38 mouse cellular contexts compared by ENCODE assay signal in the genomic region with DNA sequence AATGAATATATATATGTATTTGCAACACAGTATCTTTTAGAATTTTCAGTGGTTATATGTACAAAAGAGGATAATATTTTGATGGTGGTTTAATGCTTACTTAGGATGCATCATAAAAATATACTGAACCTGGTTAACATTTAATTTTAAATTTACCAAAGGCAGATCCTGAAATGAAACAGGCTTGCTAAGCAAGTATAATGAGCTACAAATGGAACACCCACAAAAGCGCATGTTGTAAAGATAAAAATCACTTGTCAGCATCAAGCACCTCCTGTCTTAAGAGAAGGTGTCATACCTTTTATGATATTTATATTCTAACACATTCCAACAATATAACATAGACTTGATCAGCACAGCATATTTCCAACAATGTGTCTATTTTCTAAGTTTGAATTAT. TPM values are rescaled to one million over a fixed set of nuclear protein-coding genes. Genes with fewer than 3 reads are reported as not detected.
"Had no signal": no experiment of that assay in that cellular context is flagged by ENCODE, and none has a peak within 500 bp of the region (broad histone marks: within the 10 kb centered on the region; RNA-seq: fewer than 3 reads in every experiment).

No protein-coding gene starts in this region.

- H3K27me3 ChIP-seq: heart, embryonic 12.5 days; heart, embryonic 13.5 days; heart, embryonic 15.5 days; hindbrain, embryonic 12.5 days; hindbrain, embryonic 13.5 days; hindbrain, embryonic 15.5 days; intestine, embryonic 15.5 days; kidney, embryonic 15.5 days had no signal

- H3K4me3 ChIP-seq: heart, embryonic 10.5 days; heart, embryonic 12.5 days; heart, embryonic 13.5 days; heart, embryonic 15.5 days; hindbrain, embryonic 10.5 days; hindbrain, embryonic 12.5 days; hindbrain, embryonic 13.5 days; hindbrain, embryonic 15.5 days; intestine, embryonic 15.5 days; kidney, embryonic 15.5 days; layer of hippocampus, adult 2 months; left cerebral cortex, adult 2 months had no signal

- H3K9me3 ChIP-seq: heart, embryonic 10.5 days; heart, embryonic 12.5 days; heart, embryonic 13.5 days; heart, embryonic 15.5 days; hindbrain, embryonic 10.5 days; hindbrain, embryonic 12.5 days; hindbrain, embryonic 13.5 days; hindbrain, embryonic 15.5 days; intestine, embryonic 15.5 days; kidney, embryonic 15.5 days had no signal

- H3K27ac ChIP-seq: heart, embryonic 10.5 days; heart, embryonic 13.5 days; heart, embryonic 15.5 days; hindbrain, embryonic 10.5 days; hindbrain, embryonic 12.5 days; hindbrain, embryonic 13.5 days; hindbrain, embryonic 14.5 days; hindbrain, embryonic 15.5 days; hindbrain, postnatal 0 days; intestine, embryonic 15.5 days; kidney, embryonic 15.5 days; kidney, postnatal 0 days; layer of hippocampus, adult 2 months; left cerebral cortex, adult 2 months had no signal

- ATAC-seq: hindbrain, postnatal 0 days; inflammation-experienced regulatory T-cells, adult 6 months; intestine, embryonic 15.5 days; intestine, embryonic 16.5 days; intestine, postnatal 0 days had no signal

- H3K4me1 ChIP-seq: heart, embryonic 10.5 days; hindbrain, embryonic 15.5 days; intestine, embryonic 15.5 days; kidney, embryonic 15.5 days had no signal

- H3K9ac ChIP-seq: heart, embryonic 12.5 days; heart, embryonic 13.5 days; heart, embryonic 15.5 days; hindbrain, embryonic 12.5 days; hindbrain, embryonic 13.5 days; hindbrain, embryonic 14.5 days; hindbrain, embryonic 15.5 days; intestine, embryonic 15.5 days; kidney, embryonic 15.5 days had no signal

- DNase-seq: heart, postnatal 10 days; heart, postnatal 14 days; heart, postnatal 36 days; heart, postnatal 4 days; kidney, adult 11 months; kidney, adult 18-20 months; kidney, adult 2 months; kidney, adult 8-10 months; kidney, adult 9 months; kidney, postnatal 10 days; kidney, postnatal 14 days; kidney, postnatal 25 days; kidney, postnatal 36 days; kidney, postnatal 4 days; layer of hippocampus, adult 9-11 months; layer of hippocampus, postnatal 36 days had no signal

- H3K36me3 ChIP-seq: heart, embryonic 10.5 days; heart, embryonic 12.5 days; heart, embryonic 13.5 days; heart, embryonic 15.5 days; hindbrain, embryonic 10.5 days; hindbrain, embryonic 12.5 days; hindbrain, embryonic 13.5 days; hindbrain, embryonic 15.5 days; intestine, embryonic 15.5 days; kidney, embryonic 15.5 days had no signal

- H3K4me2 ChIP-seq: heart, embryonic 11.5 days; heart, embryonic 12.5 days; heart, embryonic 13.5 days; heart, embryonic 15.5 days; hindbrain, embryonic 12.5 days; hindbrain, embryonic 13.5 days; hindbrain, embryonic 14.5 days; hindbrain, embryonic 15.5 days; intestine, embryonic 15.5 days; kidney, embryonic 15.5 days had no signal

RNA-seq across cellular contexts. Expression of a gene that starts 8.6 kb away (rescaled TPM):
- polyA plus RNA-seq: heart, embryonic 10.5 days; hindbrain, embryonic 10.5 days; hindbrain, embryonic 11.5 days; hindbrain, embryonic 12.5 days; hindbrain, embryonic 13.5 days; hindbrain, embryonic 14.5 days; hindbrain, embryonic 15.5 days; hindbrain, postnatal 0 days; intestine, embryonic 14.5 days; kidney, embryonic 14.5 days had no signal
